7 mouse cellular contexts compared by ENCODE assay signal in the genomic region with DNA sequence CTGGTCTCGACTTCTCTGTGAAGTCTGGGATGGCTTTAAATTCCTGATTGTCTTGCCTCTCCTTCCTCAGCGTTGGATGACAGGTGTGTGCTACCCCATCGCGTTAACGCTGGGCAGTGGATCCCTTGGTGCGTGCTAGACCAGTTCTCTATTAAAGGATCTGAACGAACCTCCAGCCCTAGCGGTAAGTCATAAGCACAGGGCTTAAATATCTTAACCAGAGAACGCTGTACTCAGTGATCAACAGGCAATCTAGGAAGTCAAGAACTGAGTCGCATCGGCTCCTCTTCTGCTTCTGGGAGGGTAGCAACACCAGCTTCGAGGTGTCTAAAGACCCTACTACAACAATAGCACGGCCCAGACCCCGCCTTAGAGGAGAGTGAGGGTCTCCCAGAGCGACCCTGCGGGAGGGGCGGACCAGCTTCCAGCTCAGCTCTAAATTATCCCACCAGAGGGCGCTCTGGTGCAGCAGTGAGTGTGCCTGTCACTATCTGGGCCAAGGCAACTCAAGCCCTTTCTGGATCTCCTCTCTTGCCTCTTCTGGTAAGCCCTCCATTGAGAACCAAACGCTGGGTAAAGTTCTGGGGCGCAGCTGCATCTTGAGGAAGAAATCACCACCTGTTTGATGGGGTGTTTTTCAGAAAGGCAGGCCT. TPM values are rescaled to one million over a fixed set of nuclear protein-coding genes. Genes with fewer than 3 reads are reported as not detected.
DNase-seq lines count a peak whose midpoint lies in the region; ATAC-seq lines count a peak whose summit lies in the region.

No protein-coding gene starts in this region.

- H3K9ac ChIP-seq in limb, embryonic 15.5 days, result 0 out of 2 replicates have a peak overlapping the region, but pooled peaks have one; percentile 3
- peak overlapping the region; percentile 55; the same call in 1 of the 2 replicates for H3K9ac ChIP-seq in midbrain, embryonic 16.5 days (ENCODE audit: low read depth, low read length)

- peak; percentile 84 for ATAC-seq in limb, embryonic 15.5 days (ENCODE audit: insufficient number of reproducible peaks, low FRiP score, low TSS enrichment, low read depth)
- peak; percentile 62; the same call in 1 of the 2 replicates for ATAC-seq in midbrain, embryonic 16.5 days

- no peak overlapping the region for H3K27ac ChIP-seq in limb, embryonic 15.5 days
- 0 out of 2 replicates have a peak overlapping the region, but pooled peaks have one; percentile 17 for H3K27ac ChIP-seq in midbrain, embryonic 16.5 days (ENCODE audit: low read length)

- peak overlapping the region; percentile 59 for H3K4me2 ChIP-seq in limb, embryonic 15.5 days
- peak overlapping the region; percentile 79 for H3K4me2 ChIP-seq in midbrain, embryonic 16.5 days (ENCODE audit: low read length)

- WGBS in limb, embryonic 15.5 days, result 3% methylated on average over 20 of the region's 20 CpGs
- WGBS in midbrain, embryonic 16.5 days, result 3% methylated on average over 20 of the region's 20 CpGs

- no peaks in the 10 kb centered on the region for H3K9me3 ChIP-seq in limb, embryonic 15.5 days
- H3K9me3 ChIP-seq in midbrain, embryonic 16.5 days (replicated peaks; ENCODE audit: control insufficient read depth, low read length, poor library complexity, severe bottlenecking), result no peaks in the 10 kb centered on the region

- H3K4me1 ChIP-seq in limb, embryonic 15.5 days, result peaks cover 12% of the 10 kb centered on the region
- H3K4me1 ChIP-seq in midbrain, embryonic 16.5 days (ENCODE audit: control insufficient read depth, insufficient read depth, low read length), result 0 out of 2 replicates have a peak, but pooled peaks cover 4% of the 10 kb centered on the region

- H3K36me3 ChIP-seq in limb, embryonic 15.5 days, result no peaks in the 10 kb centered on the region
- no peaks in the 10 kb centered on the region for H3K36me3 ChIP-seq in midbrain, embryonic 16.5 days (ENCODE audit: control insufficient read depth, insufficient read depth, low read length)

- peaks cover 12% of the 10 kb centered on the region; the same call in 1 of the 2 replicates for H3K27me3 ChIP-seq in limb, embryonic 15.5 days
- 0 out of 2 replicates have a peak, but pooled peaks cover 4% of the 10 kb centered on the region for H3K27me3 ChIP-seq in midbrain, embryonic 16.5 days (ENCODE audit: control insufficient read depth, insufficient read depth, low read depth, low read length)

- peak overlapping the region; percentile 36 for H3K4me3 ChIP-seq in limb, embryonic 15.5 days
- H3K4me3 ChIP-seq in midbrain, embryonic 16.5 days (ENCODE audit: low read depth, low read length), result peak overlapping the region; percentile 43

- peak; percentile 91 for DNase-seq in adrenal gland, postnatal 10 days
- peak; percentile 76 for DNase-seq in embryo, embryonic 11.5 days (ENCODE audit: low read depth, low spot score)
- DNase-seq in heart, adult 18-20 months, result peak; percentile 83 to 95
- peak; percentile 84 for DNase-seq in kidney, adult 18-20 months
- DNase-seq in spleen, postnatal 10 days (ENCODE audit: low spot score in 2 of 2), result peak; percentile 77 to 87

RNA-seq across cellular contexts. Expression of gene Cavin1, which starts 12.6 kb away (rescaled TPM):
- 100 to 1,000 TPM; 327 to 368 TPM for total RNA-seq in adrenal gland, postnatal 10 days (2021)
- 100 to 1,000 TPM; 192 to 214 TPM for total RNA-seq in heart, adult 18-20 months (2021)
- polyA plus RNA-seq in limb, embryonic 15.5 days (2015; fragmentation: Nextera tagmentation; extraction: Ambion mirVana), result 368 and 413 TPM in 2 replicates
- 40.0 TPM in 2 replicates for polyA plus RNA-seq in midbrain, embryonic 16.5 days (2015; fragmentation: Nextera tagmentation; extraction: Ambion mirVana)

RNA-seq across cellular contexts. Expression of gene Atp6v0a1, which starts 26.0 kb away (rescaled TPM):
- 10 to 100 TPM; 93.4 to 95.8 TPM for total RNA-seq in adrenal gland, postnatal 10 days (2021)
- 10 to 100 TPM; 87.1 to 92.2 TPM for total RNA-seq in heart, adult 18-20 months (2021)
- 39.5 and 43.6 TPM in 2 replicates for polyA plus RNA-seq in limb, embryonic 15.5 days (2015; fragmentation: Nextera tagmentation; extraction: Ambion mirVana)
- 155 and 172 TPM in 2 replicates for polyA plus RNA-seq in midbrain, embryonic 16.5 days (2015; fragmentation: Nextera tagmentation; extraction: Ambion mirVana)

RNA-seq across cellular contexts. Expression of gene Stat3, which starts 43.9 kb away (rescaled TPM):
- 10 to 100 TPM; 68.2 to 75.6 TPM for total RNA-seq in adrenal gland, postnatal 10 days (2021)
- 10 to 100 TPM; 71.8 to 83.2 TPM for total RNA-seq in heart, adult 18-20 months (2021)
- polyA plus RNA-seq in limb, embryonic 15.5 days (2015; fragmentation: Nextera tagmentation; extraction: Ambion mirVana), result 72.9 and 85.2 TPM in 2 replicates
- 37.3 and 39.0 TPM in 2 replicates for polyA plus RNA-seq in midbrain, embryonic 16.5 days (2015; fragmentation: Nextera tagmentation; extraction: Ambion mirVana)
